Mouse (Mus musculus): ENCODE results near the gene Ngb. TPM values are rescaled to one million over a fixed set of nuclear protein-coding genes. Genes with fewer than 3 reads are reported as not detected.

Ngb gene
- polyA plus RNA-seq, 1 experiment from 2014 or later = not detected

GRCm38 (mm10) chr12:87107357-87107977, 5.1 kb upstream of the Ngb start:
- 50% methylated on average over 3 of the region's 3 CpGs for WGBS
- Histone ChIP-seq H3K27me3 (replicated peaks; ENCODE audit: control insufficient read depth, insufficient read depth, low read length) (peaks cover 6% of the 10 kb centered on the region), H3K4me3 (ENCODE audit: low read depth, low read length) (no peak overlapping the region), H3K36me3 (ENCODE audit: control insufficient read depth, insufficient read depth, low read length) (no peaks in the 10 kb centered on the region), H3K9me3 (ENCODE audit: control insufficient read depth, low read length) (no peaks in the 10 kb centered on the region), H3K27ac (ENCODE audit: low read depth, low read length) (no peak overlapping the region), H3K4me2 (no peak overlapping the region), H3K9ac (ENCODE audit: low read depth, low read length) (no peak overlapping the region), H3K4me1 (replicated peaks; ENCODE audit: control insufficient read depth, insufficient read depth, low read length) (no peaks in the 10 kb centered on the region)
- no peak for DNase-seq (ENCODE audit: low spot score)
- ATAC-seq (replicated peaks; ENCODE audit: low FRiP score) = no peak

GRCm38 (mm10) chr12:87104796-87105195, 2.5 kb upstream of the Ngb start:
- ATAC-seq (replicated peaks; ENCODE audit: low FRiP score) (no peak), DNase-seq (ENCODE audit: low spot score) (no peak)
- WGBS = 67% methylated on average over 4 of the region's 4 CpGs

GRCm38 (mm10) chr12:87103471-87103870, 1.1 kb upstream of the Ngb start:
- H3K9me3 ChIP-seq (ENCODE audit: control insufficient read depth, low read length) = no peaks in the 10 kb centered on the region
- H3K4me3 ChIP-seq (ENCODE audit: low read depth, low read length) = no peak overlapping the region
- H3K27me3 ChIP-seq (replicated peaks; ENCODE audit: control insufficient read depth, insufficient read depth, low read length) = peaks cover 26% of the 10 kb centered on the region
- H3K4me2 ChIP-seq = no peak overlapping the region
- DNase-seq (ENCODE audit: low spot score) (no peak), ATAC-seq (replicated peaks; ENCODE audit: low FRiP score) (no peak)
- no peak overlapping the region for H3K9ac ChIP-seq (ENCODE audit: low read depth, low read length)
- WGBS = 82% methylated on average over 4 of the region's 4 CpGs
- no peaks in the 10 kb centered on the region for H3K4me1 ChIP-seq (replicated peaks; ENCODE audit: control insufficient read depth, insufficient read depth, low read length)
- no peak overlapping the region for H3K27ac ChIP-seq (ENCODE audit: low read depth, low read length)
- H3K36me3 ChIP-seq (ENCODE audit: control insufficient read depth, insufficient read depth, low read length) = no peaks in the 10 kb centered on the region

More at GRCm38 (mm10) chr12:87104796-87105195, 2.5 kb upstream of the Ngb start:
- Histone ChIP-seq H3K9ac (ENCODE audit: low read depth, low read length) (no peak overlapping the region), H3K27me3 (replicated peaks; ENCODE audit: control insufficient read depth, insufficient read depth, low read length) (peaks cover 26% of the 10 kb centered on the region), H3K27ac (ENCODE audit: low read depth, low read length) (no peak overlapping the region), H3K9me3 (ENCODE audit: control insufficient read depth, low read length) (no peaks in the 10 kb centered on the region), H3K4me1 (replicated peaks; ENCODE audit: control insufficient read depth, insufficient read depth, low read length) (no peaks in the 10 kb centered on the region), H3K4me3 (ENCODE audit: low read depth, low read length) (no peak overlapping the region), H3K4me2 (no peak overlapping the region), H3K36me3 (ENCODE audit: control insufficient read depth, insufficient read depth, low read length) (no peaks in the 10 kb centered on the region)

- DNase-seq (ENCODE audit: low spot score) (no peak), ATAC-seq (replicated peaks; ENCODE audit: low FRiP score) (no peak)
- H3K4me2 ChIP-seq = no peak overlapping the region
- H3K27me3 ChIP-seq (replicated peaks; ENCODE audit: control insufficient read depth, insufficient read depth, low read length) = peaks cover 26% of the 10 kb centered on the region
- no peak overlapping the region for H3K27ac ChIP-seq (ENCODE audit: low read depth, low read length)
- no peaks in the 10 kb centered on the region for H3K36me3 ChIP-seq (ENCODE audit: control insufficient read depth, insufficient read depth, low read length)
- H3K9me3 ChIP-seq (ENCODE audit: control insufficient read depth, low read length) = no peaks in the 10 kb centered on the region
- H3K9ac ChIP-seq (ENCODE audit: low read depth, low read length) = no peak overlapping the region
- no peaks in the 10 kb centered on the region for H3K4me1 ChIP-seq (replicated peaks; ENCODE audit: control insufficient read depth, insufficient read depth, low read length)
- 82% methylated on average over 4 of the region's 4 CpGs for WGBS
- no peak overlapping the region for H3K4me3 ChIP-seq (ENCODE audit: low read depth, low read length)
Measured at GRCm38 (mm10) chr12:87100331-87100730, 2.0 kb downstream of the Ngb start.

GRCm38 (mm10) chr12:87093671-87094070, 8.7 kb downstream of the Ngb start:
- no peak overlapping the region for H3K9ac ChIP-seq (ENCODE audit: low read depth, low read length)
- H3K36me3 ChIP-seq (ENCODE audit: control insufficient read depth, insufficient read depth, low read length) = no peaks in the 10 kb centered on the region
- no peak overlapping the region for H3K4me3 ChIP-seq (ENCODE audit: low read depth, low read length)
- 64% methylated on average over 6 of the region's 6 CpGs for WGBS
- ATAC-seq (replicated peaks; ENCODE audit: low FRiP score) (no peak), DNase-seq (ENCODE audit: low spot score) (no peak)
- no peaks in the 10 kb centered on the region for H3K9me3 ChIP-seq (ENCODE audit: control insufficient read depth, low read length)
- H3K27ac ChIP-seq (ENCODE audit: low read depth, low read length) = no peak overlapping the region
- no peak overlapping the region for H3K4me2 ChIP-seq
- 0 out of 2 replicates have a peak, but pooled peaks cover 2% of the 10 kb centered on the region for H3K4me1 ChIP-seq (replicated peaks; ENCODE audit: control insufficient read depth, insufficient read depth, low read length)
- no peaks in the 10 kb centered on the region for H3K27me3 ChIP-seq (replicated peaks; ENCODE audit: control insufficient read depth, insufficient read depth, low read length)

- 76% methylated on average over 4 of the region's 4 CpGs for WGBS
- DNase-seq (ENCODE audit: low spot score) = no peak
- 0 out of 2 replicates have a peak, but pooled peaks cover 2% of the 10 kb centered on the region for H3K4me1 ChIP-seq (replicated peaks; ENCODE audit: control insufficient read depth, insufficient read depth, low read length)
- H3K27me3 ChIP-seq (replicated peaks; ENCODE audit: control insufficient read depth, insufficient read depth, low read length) = no peaks in the 10 kb centered on the region
- ATAC-seq (replicated peaks; ENCODE audit: low FRiP score) = no peak
- H3K36me3 ChIP-seq (ENCODE audit: control insufficient read depth, insufficient read depth, low read length) = no peaks in the 10 kb centered on the region
- no peak overlapping the region for H3K4me2 ChIP-seq
- H3K9ac ChIP-seq (ENCODE audit: low read depth, low read length) = no peak overlapping the region
- H3K4me3 ChIP-seq (ENCODE audit: low read depth, low read length) = no peak overlapping the region
- H3K27ac ChIP-seq (ENCODE audit: low read depth, low read length) = no peak overlapping the region
- H3K9me3 ChIP-seq (ENCODE audit: control insufficient read depth, low read length) = no peaks in the 10 kb centered on the region
Measured at GRCm38 (mm10) chr12:87093249-87093648, 9.1 kb downstream of the Ngb start.

- DNase-seq (ENCODE audit: low spot score) (no peak), ATAC-seq (replicated peaks; ENCODE audit: low FRiP score) (no peak)
- Histone ChIP-seq H3K4me2 (no peak overlapping the region), H3K4me1 (replicated peaks; ENCODE audit: control insufficient read depth, insufficient read depth, low read length) (0 out of 2 replicates have a peak, but pooled peaks cover 2% of the 10 kb centered on the region), H3K36me3 (ENCODE audit: control insufficient read depth, insufficient read depth, low read length) (no peaks in the 10 kb centered on the region), H3K9me3 (ENCODE audit: control insufficient read depth, low read length) (no peaks in the 10 kb centered on the region), H3K4me3 (ENCODE audit: low read depth, low read length) (no peak overlapping the region), H3K27me3 (replicated peaks; ENCODE audit: control insufficient read depth, insufficient read depth, low read length) (no peaks in the 10 kb centered on the region), H3K27ac (ENCODE audit: low read depth, low read length) (no peak overlapping the region), H3K9ac (ENCODE audit: low read depth, low read length) (no peak overlapping the region)
- 55% methylated on average over 2 of the region's 2 CpGs for WGBS
Measured at GRCm38 (mm10) chr12:87091916-87092315, 10.4 kb downstream of the Ngb start.

GRCm38 (mm10) chr12:87089701-87090100, 12.6 kb downstream of the Ngb start:
- Histone ChIP-seq H3K9me3 (ENCODE audit: control insufficient read depth, low read length) (no peaks in the 10 kb centered on the region), H3K36me3 (ENCODE audit: control insufficient read depth, insufficient read depth, low read length) (no peaks in the 10 kb centered on the region), H3K4me1 (replicated peaks; ENCODE audit: control insufficient read depth, insufficient read depth, low read length) (0 out of 2 replicates have a peak, but pooled peaks cover 2% of the 10 kb centered on the region), H3K27me3 (replicated peaks; ENCODE audit: control insufficient read depth, insufficient read depth, low read length) (no peaks in the 10 kb centered on the region), H3K4me3 (ENCODE audit: low read depth, low read length) (no peak overlapping the region), H3K27ac (ENCODE audit: low read depth, low read length) (no peak overlapping the region), H3K4me2 (no peak overlapping the region), H3K9ac (ENCODE audit: low read depth, low read length) (no peak overlapping the region)
- ATAC-seq (replicated peaks; ENCODE audit: low FRiP score) (no peak), DNase-seq (ENCODE audit: low spot score) (no peak)
- WGBS = 58% methylated on average over 2 of the region's 2 CpGs

- Histone ChIP-seq H3K27me3 (replicated peaks; ENCODE audit: control insufficient read depth, insufficient read depth, low read length) (no peaks in the 10 kb centered on the region), H3K9me3 (ENCODE audit: control insufficient read depth, low read length) (no peaks in the 10 kb centered on the region), H3K27ac (ENCODE audit: low read depth, low read length) (no peak overlapping the region), H3K9ac (ENCODE audit: low read depth, low read length) (no peak overlapping the region), H3K4me3 (ENCODE audit: low read depth, low read length) (no peak overlapping the region), H3K4me2 (no peak overlapping the region), H3K4me1 (replicated peaks; ENCODE audit: control insufficient read depth, insufficient read depth, low read length) (0 out of 2 replicates have a peak, but pooled peaks cover 2% of the 10 kb centered on the region), H3K36me3 (ENCODE audit: control insufficient read depth, insufficient read depth, low read length) (no peaks in the 10 kb centered on the region)
- ATAC-seq (replicated peaks; ENCODE audit: low FRiP score) (no peak), DNase-seq (ENCODE audit: low spot score) (no peak)
- WGBS = 61% methylated on average over 4 of the region's 4 CpGs
Measured at GRCm38 (mm10) chr12:87089255-87089654, 13.1 kb downstream of the Ngb start.
